Mouse (Mus musculus) heart, adult 18-20 months (tissue): Measurements from ENCODE around the gene Lmod1. TPM values are rescaled to one million over a fixed set of nuclear protein-coding genes. Genes with fewer than 3 reads are reported as not detected.
"Not testable (repeated sequence)": the region's sequence is repeated elsewhere in the genome, so short reads cannot be mapped to it uniquely, and the experiment has no call there.

ENCODE experiments used
- DNase-seq, 2 experiments: peaks; one replicate each; pipeline ENCODE4 v3.0.0; 2021 to 2022; ENCODE audit warnings: mixed read lengths in 1 of 2
- total RNA-seq, 2 experiments: library from RNA; stranded (reverse); gene quantifications; 2 replicates each; pipeline ENCODE4 v1.2.3; 2021

Gene Lmod1
- total RNA-seq, 2 experiments from 2014 or later = 3.1 to 3.4 TPM

- DNase-seq = no peak
Measured at GRCm38 (mm10) chr1:135362115-135362514, 37.5 kb downstream of the Lmod1 start.

DNA sequence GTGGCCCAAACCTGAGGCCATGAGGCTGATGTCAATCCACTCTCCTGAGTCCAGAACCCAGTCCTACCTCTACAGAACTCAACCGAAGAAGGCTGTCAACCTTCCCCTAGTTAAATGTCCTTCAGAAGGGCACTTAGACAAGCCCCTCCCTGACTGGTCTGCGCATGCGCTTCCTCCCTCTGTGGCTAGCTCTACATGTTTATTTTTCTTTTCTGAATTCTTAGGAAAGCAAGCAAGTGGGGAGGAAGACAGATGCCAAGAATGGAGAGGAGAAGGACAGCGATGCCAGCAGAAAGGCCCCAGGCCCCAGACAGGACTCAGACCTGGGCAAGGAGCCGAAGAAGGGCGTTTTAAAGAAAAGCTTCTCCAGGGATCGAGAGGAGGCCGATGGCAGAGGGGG, 38.8 kb downstream of the Lmod1 start:
- no peak for DNase-seq

DNA sequence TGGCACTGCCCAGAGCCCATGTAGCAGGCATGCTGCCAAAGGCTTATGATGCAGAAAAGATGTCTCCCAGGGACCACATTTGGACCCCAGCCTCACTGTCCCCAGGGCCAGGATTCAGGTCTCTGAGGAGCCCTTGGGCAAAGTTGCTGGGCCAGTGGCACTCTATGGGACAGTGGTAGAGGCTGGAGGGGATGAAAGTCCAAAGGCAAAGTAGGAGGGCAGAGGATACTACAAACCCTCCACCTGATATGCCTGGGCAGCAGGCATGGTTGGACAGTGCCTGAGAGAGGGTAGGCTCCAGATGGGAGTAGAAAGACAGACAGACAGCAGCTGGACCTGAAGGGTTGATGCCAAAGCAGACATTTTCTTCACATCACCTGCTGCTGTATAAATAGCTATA, 41.8 kb downstream of the Lmod1 start:
- DNase-seq = no peak

GRCm38 (mm10) chr1:135367005-135367404, 42.4 kb downstream of the Lmod1 start:
- DNase-seq = no peak

- DNase-seq = no peak
Measured at GRCm38 (mm10) chr1:135367595-135367994, 43.0 kb downstream of the Lmod1 start.

DNA sequence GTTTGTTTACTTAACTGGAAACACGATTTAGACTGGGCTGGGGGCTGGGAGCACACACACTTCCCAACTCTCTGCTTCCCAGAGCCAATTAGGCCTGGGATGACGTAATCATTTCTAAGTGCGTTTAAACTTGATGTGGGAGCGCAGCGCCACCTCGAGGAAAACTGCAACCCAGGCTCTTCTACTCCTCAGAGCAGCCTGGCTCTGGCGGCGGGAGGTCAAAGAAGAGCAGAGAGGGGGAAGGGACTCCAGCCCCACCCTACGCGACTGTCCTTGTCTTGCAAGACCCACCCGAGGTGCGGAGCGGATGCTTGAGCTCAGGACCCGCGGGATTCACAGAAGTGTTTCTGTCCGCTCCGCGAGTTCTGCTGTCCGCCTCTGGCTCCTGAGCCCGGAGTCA, 43.6 kb downstream of the Lmod1 start:
- peak; percentile 91 to 95 for DNase-seq

DNA sequence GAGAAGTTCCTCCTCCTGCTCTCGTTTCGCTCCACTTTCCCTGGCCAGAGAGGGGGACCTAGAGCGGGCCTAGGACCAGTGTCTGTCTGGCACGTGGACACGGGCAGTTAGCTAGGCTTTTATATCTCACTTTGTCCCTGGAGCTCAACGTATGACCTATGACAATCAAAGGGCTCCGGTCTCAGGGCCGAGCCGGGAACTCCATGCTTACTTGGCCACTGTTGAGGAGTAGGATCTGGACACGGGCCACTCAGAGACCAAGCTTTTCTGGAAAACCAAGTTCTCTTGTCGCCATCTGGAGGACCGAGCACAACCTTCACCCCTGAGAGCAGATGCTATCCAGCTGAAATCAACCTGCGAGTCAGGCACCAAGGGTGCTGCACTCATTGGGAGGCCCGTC, 44.4 kb downstream of the Lmod1 start:
- peak; percentile 69 to 71 for DNase-seq

GRCm38 (mm10) chr1:135369415-135369814, 44.8 kb downstream of the Lmod1 start:
- DNase-seq = no peak

DNA sequence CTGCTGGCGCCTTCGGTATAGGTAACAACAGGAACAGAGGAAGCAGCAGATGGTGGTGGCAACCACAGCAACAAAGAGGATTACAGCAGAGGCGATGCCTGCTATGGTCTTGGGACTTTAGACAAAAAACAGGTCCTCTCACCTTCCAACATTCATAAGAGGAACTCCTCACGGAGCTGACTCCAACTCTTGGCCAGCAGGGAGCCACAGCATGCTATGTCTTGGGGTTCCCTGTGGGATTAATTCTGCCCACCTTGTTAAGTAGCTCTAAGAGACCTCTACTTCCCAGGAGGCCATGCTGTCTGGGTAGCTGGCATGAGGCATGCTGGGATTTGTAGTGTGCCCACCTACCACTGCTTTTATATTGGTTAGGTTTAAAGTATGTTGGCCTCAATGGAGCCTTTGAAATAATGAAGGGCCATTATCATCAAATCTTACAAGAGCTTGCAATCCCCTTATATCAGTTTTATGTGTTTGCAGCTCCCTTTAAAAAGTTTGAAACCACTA, 48.6 kb downstream of the Lmod1 start:
- no peak for DNase-seq

DNA sequence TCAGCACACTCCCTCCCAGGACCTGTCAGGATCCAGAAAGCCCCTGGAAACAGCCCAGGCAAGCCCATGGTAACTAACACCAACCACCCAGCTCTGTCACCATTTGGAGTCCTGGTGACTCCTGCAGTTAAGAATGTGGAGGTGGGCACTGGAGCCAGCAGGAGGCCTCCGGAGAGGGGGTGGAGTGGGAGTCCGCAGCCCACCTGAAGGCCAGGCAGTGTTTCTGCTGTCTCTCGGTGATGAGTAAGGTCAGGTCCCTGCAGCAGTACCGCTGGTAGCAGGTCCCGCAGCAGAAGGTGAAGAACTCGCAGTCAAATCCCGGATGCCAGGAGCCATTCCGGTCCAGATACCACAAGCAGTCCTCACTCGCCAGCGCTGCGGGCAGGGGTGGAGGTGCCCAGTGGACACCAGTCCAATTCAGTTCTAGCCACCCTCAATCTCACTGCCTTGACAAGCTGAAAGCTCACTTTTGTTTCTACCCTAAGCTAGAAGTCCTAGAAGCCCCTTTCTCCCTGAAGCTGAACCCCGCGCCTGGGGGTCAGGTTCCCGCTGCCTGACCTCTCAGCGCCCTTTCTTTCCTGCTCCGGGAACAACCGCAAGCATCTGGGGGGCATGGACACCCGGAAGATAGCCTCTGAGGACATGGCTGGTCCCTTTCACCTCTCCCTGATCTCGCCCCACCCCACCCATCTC, 49.7 kb downstream of the Lmod1 start:
- peak in 1 of 2 experiments; percentile 24 for DNase-seq

- DNase-seq = peak; percentile 65 to 67
Measured at GRCm38 (mm10) chr1:135374868-135375581, 50.4 kb downstream of the Lmod1 start, which contains the start of gene Shisa4. Gene Shisa4, minus strand, starts transcription at chr1:135375237.

- peak; percentile 64 to 75 for DNase-seq
Measured at GRCm38 (mm10) chr1:135378576-135378975, 54.0 kb downstream of the Lmod1 start.

GRCm38 (mm10) chr1:135379048-135379447, 54.4 kb downstream of the Lmod1 start:
- no peak for DNase-seq

DNA sequence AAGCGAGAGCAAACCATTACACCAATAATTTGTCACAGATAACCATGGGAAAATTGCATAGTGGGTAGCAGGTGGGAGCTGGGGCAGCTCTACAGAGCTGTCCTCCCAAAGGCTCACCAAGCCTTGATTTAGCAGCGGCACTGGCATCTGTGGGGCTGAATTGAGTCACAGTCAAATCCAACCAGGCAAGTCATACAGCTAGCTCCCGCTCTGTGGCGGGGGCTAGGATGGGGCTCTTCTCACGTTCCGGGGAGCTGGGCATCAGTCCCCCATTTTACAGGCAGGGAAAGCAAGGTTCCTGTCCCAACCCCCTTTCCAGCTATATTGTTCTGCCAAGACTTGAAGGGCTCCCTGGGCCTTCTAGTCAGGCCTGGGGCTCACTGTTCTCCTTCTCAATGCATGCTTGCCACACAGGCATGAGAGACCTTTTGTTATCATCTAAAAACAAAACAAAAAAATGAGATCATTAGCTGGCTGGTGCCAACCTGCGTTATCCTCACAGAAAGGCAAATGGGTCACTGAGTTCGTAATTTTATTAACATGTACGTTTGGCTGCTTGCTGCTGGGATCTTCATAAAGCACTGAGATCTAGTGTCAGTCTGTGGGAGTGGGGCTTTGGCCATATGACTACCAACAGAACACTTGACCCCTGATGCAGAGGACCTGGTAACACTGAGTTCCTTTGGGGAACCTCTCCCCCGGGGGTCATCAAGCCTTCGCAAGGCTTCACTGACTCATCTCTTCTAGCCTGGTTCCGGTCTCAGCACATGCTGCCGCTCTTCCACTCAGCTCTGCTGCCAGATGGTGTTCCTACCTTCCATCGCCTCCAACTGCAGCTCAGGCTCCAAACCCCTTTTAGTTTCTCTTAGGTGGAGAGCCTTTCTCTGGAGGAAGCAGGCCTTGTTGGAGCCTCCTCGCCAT, 55.7 kb downstream of the Lmod1 start:
- no peak for DNase-seq

DNA sequence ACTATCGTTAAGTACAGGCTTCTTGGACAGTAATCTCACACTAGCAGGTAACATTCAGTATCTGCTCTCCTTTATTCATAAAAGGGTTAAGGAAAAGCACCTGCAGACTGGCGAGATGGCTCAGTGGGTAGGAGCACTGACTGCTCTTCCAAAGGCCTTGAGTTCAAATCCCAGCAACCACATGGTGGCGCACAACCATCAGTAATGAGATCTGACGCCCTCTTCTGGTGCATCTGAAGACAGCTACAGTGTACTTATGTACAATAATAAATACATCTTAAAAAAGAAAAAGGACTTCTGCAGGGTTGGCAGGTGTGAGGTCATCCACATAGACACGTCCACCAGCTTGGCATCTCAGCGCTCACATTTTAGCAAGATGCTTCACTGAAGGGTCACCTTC, 57.0 kb downstream of the Lmod1 start:
- DNase-seq = not testable (repeated sequence)

GRCm38 (mm10) chr1:135384171-135384570, 59.6 kb downstream of the Lmod1 start:
- no peak for DNase-seq

DNA sequence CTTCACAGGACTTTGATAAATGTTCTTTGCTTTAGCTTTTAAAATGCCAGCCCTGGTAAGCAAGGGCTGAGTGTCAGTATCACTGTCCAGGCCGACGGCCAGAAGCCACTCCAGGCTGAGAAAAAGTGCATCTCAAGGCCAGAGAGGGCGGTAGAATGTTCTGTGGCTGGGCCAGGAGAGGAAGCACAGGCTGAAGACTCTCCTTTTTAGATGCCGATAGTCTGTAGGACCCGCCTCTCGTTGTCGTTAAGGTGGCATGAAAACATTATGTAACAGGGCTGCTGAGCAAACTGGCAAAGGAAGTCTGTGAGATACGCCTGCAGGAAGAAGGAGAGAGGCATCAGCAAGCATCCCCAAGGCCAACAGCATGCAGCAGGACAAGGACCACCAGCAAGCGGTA, 60.6 kb downstream of the Lmod1 start:
- no peak for DNase-seq

GRCm38 (mm10) chr1:135399466-135399865, 74.9 kb downstream of the Lmod1 start:
- DNase-seq = no peak

DNA sequence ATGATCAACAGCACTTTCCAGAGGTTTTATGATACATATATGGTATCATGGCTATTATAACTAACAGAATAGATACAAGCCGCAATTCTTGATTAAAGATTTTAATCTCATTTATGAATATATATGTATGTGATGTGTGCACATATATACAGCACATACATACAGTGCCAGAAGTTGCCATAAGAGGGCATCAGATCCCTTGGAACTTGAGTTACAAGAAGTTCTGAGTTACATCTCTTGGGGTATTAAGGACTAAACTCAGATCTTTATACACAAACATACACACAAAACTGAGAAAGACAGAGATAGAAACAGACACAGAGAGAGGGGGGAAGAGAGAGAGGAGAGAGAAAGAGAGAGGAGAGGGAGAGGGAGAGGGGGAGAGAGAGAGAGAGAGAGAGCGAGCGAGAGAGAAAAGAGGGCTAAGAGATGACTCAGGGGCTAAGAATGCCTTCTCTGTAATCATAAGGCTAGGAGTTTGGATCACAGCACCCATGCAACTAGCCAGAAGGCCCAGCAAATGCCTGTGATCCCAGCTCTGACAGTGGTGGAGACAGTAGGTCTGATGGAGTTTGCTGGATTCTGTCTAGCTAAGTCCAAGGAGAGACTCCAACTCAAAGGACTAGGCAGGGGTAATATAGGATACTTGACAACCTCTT, 77.0 kb downstream of the Lmod1 start:
- DNase-seq = no peak

- DNase-seq = no peak
Measured at GRCm38 (mm10) chr1:135405356-135405755, 80.7 kb downstream of the Lmod1 start.

- no peak for DNase-seq
Measured at GRCm38 (mm10) chr1:135408973-135409372, 84.4 kb downstream of the Lmod1 start.

- DNase-seq = peak; percentile 85 to 91
Measured at GRCm38 (mm10) chr1:135410967-135411366, 86.4 kb downstream of the Lmod1 start.
